Mouse (Mus musculus): ENCODE measurements around the gene Tex36. TPM values are rescaled to one million over a fixed set of nuclear protein-coding genes. Genes with fewer than 3 reads are reported as not detected.

Tex36 gene
- polyA plus RNA-seq, 2 experiments = not detected

GRCm38 (mm10) chr7:133544966-133545365, 57.0 kb downstream of the Tex36 start:
- no peak for ATAC-seq (ENCODE audit: low FRiP score, low read depth)
- Histone ChIP-seq H3K9ac (ENCODE audit: low read depth, low read length, severe bottlenecking) (no peak overlapping the region), H3K9me3 (ENCODE audit: control insufficient read depth, low read length) (no peaks in the 10 kb centered on the region), H3K36me3 (ENCODE audit: control insufficient read depth, insufficient read depth, low read length) (no peaks in the 10 kb centered on the region), H3K4me3 (replicated peaks; ENCODE audit: low read length) (no peak overlapping the region), H3K27ac (replicated peaks; ENCODE audit: low read depth, low read length) (no peak overlapping the region), H3K4me1 (ENCODE audit: control insufficient read depth, insufficient read depth, low read length) (no peaks in the 10 kb centered on the region), H3K4me2 (replicated peaks; ENCODE audit: low read depth, low read length, severe bottlenecking) (no peak overlapping the region), H3K27me3 (ENCODE audit: control insufficient read depth, insufficient read depth, low read length) (no peaks in the 10 kb centered on the region)
- 47% methylated on average over 2 of the region's 2 CpGs for WGBS
- no peak for DNase-seq (ENCODE audit: low spot score)
- no peak for TF ChIP-seq POLR2A (IDR thresholded peaks at IDR 0.05; ENCODE audit: borderline replicate concordance, extremely low read depth, insufficient read depth, insufficient read length)

DNA sequence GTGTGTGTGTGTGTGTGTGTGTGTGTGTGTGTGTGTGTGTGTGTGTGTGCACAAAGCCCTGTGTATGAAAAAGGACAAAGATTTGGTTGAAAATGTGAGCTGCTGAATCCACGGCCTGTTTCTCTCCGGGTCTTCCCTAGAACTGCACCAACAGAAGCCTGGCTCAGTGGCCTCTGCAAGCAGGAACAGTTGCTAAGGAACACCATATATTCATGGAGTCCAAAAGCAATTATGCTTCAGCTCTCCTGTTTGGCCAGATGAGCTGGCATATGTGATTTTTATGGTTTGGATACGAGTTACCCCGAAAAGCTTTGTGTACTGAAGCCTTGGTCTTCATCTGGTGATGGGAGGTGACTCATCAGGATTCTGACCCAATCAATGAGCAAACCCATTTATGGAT, 58.8 kb downstream of the Tex36 start:
- Histone ChIP-seq H3K4me1 (ENCODE audit: control insufficient read depth, insufficient read depth, low read length) (no peaks in the 10 kb centered on the region), H3K4me2 (replicated peaks; ENCODE audit: low read depth, low read length, severe bottlenecking) (no peak overlapping the region), H3K36me3 (ENCODE audit: control insufficient read depth, insufficient read depth, low read length) (no peaks in the 10 kb centered on the region), H3K27me3 (ENCODE audit: control insufficient read depth, insufficient read depth, low read length) (no peaks in the 10 kb centered on the region), H3K27ac (replicated peaks; ENCODE audit: low read depth, low read length) (no peak overlapping the region), H3K9ac (ENCODE audit: low read depth, low read length, severe bottlenecking) (no peak overlapping the region), H3K9me3 (ENCODE audit: control insufficient read depth, low read length) (no peaks in the 10 kb centered on the region), H3K4me3 (replicated peaks; ENCODE audit: low read length) (no peak overlapping the region)
- WGBS = 87% methylated on average over 4 of the region's 4 CpGs
- no peak for TF ChIP-seq POLR2A (IDR thresholded peaks at IDR 0.05; ENCODE audit: borderline replicate concordance, extremely low read depth, insufficient read depth, insufficient read length)
- DNase-seq (ENCODE audit: low spot score) (no peak), ATAC-seq (ENCODE audit: low FRiP score, low read depth) (no peak)

DNA sequence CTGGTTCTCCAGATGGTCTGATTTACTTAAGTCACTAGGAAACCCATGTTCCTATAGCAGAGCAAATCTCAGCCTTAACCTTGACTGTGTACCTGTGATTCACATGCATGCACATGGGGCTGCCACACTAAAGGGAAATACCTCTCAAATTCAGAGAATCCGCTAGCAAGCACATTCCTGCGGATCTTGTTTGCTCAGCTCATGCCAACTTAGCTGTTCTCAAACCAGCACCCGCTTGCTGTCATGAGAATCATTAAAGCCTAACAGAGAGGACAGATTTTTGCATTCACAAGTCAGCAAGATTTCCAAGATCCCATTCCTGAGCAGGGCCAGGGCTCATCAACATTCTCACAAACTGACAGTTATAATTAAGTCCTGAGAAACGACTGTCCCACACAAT, 64.6 kb downstream of the Tex36 start:
- DNase-seq (ENCODE audit: low spot score) (no peak), ATAC-seq (ENCODE audit: low FRiP score, low read depth) (no peak)

More for the DNA sequence above, 64.6 kb downstream of the Tex36 start:
- no peak overlapping the region for H3K9ac ChIP-seq (ENCODE audit: low read depth, low read length, severe bottlenecking)
- H3K4me3 ChIP-seq (replicated peaks; ENCODE audit: low read length) = no peak overlapping the region
- no peak for TF ChIP-seq POLR2A (IDR thresholded peaks at IDR 0.05; ENCODE audit: borderline replicate concordance, extremely low read depth, insufficient read depth, insufficient read length)
- no peaks in the 10 kb centered on the region for H3K27me3 ChIP-seq (ENCODE audit: control insufficient read depth, insufficient read depth, low read length)
- H3K27ac ChIP-seq (replicated peaks; ENCODE audit: low read depth, low read length) = no peak overlapping the region
- no peaks in the 10 kb centered on the region for H3K4me1 ChIP-seq (ENCODE audit: control insufficient read depth, insufficient read depth, low read length)
- no peak overlapping the region for H3K4me2 ChIP-seq (replicated peaks; ENCODE audit: low read depth, low read length, severe bottlenecking)
- WGBS = 78% methylated on average over 4 of the region's 4 CpGs
- no peaks in the 10 kb centered on the region for H3K9me3 ChIP-seq (ENCODE audit: control insufficient read depth, low read length)
- H3K36me3 ChIP-seq (ENCODE audit: control insufficient read depth, insufficient read depth, low read length) = no peaks in the 10 kb centered on the region

Other genes starting within 250 kb of the Tex36 start
- 20.9 and 21.8 TPM in 2 replicates for gene Edrf1, start 35.4 kb upstream of the Tex36 start, polyA plus RNA-seq (2012; rRNA removed)
- 22.6 and 22.7 TPM in 2 replicates for gene Edrf1, start 35.4 kb upstream of the Tex36 start, polyA plus RNA-seq (2014; fragmentation: Nextera tagmentation; extraction: Ambion mirVana)
- gene Mmp21, start 77.9 kb upstream of the Tex36 start, polyA plus RNA-seq (2012; rRNA removed) = 0.08 TPM in 1 of 2 replicates, not detected in the other
- gene Mmp21, start 77.9 kb upstream of the Tex36 start, polyA plus RNA-seq (2014; fragmentation: Nextera tagmentation; extraction: Ambion mirVana) = not detected in 2 replicates
- 83.4 and 116 TPM in 2 replicates for gene Bccip, start 107.2 kb upstream of the Tex36 start, polyA plus RNA-seq (2012; rRNA removed)
- gene Bccip, start 107.2 kb upstream of the Tex36 start, polyA plus RNA-seq (2014; fragmentation: Nextera tagmentation; extraction: Ambion mirVana) = 158 and 161 TPM in 2 replicates
- 24.8 and 26.7 TPM in 2 replicates for gene Uros, start 107.9 kb upstream of the Tex36 start, polyA plus RNA-seq (2012; rRNA removed)
- 29.7 and 31.8 TPM in 2 replicates for gene Uros, start 107.9 kb upstream of the Tex36 start, polyA plus RNA-seq (2014; fragmentation: Nextera tagmentation; extraction: Ambion mirVana)
- gene Fank1, start 174.7 kb upstream of the Tex36 start, polyA plus RNA-seq (2012; rRNA removed) = 0.24 and 0.31 TPM in 2 replicates
- gene Fank1, start 174.7 kb upstream of the Tex36 start, polyA plus RNA-seq (2014; fragmentation: Nextera tagmentation; extraction: Ambion mirVana) = 0.30 TPM in 1 of 2 replicates, not detected in the other
- 14.6 and 15.5 TPM in 2 replicates for gene Dhx32, start 180.6 kb upstream of the Tex36 start, polyA plus RNA-seq (2012; rRNA removed)
- gene Dhx32, start 180.6 kb upstream of the Tex36 start, polyA plus RNA-seq (2014; fragmentation: Nextera tagmentation; extraction: Ambion mirVana) = 21.7 and 22.7 TPM in 2 replicates

All from limb, embryonic 14.5 days (tissue).